Mouse (Mus musculus) megakaryocyte, embryonic 14.5 days (primary cell): ENCODE results near the gene Maml2.

Experiments
- FLI1 ChIP-seq: IDR thresholded peaks from 2 replicates; pipeline ENCODE4 v1.6.1; 2012; ENCODE audit warnings: low read length, inconsistent platforms, mixed read lengths
- GATA1 ChIP-seq: IDR thresholded peaks from 3 replicates; pipeline ENCODE4 v1.6.1; 2012; ENCODE audit warnings: mixed read lengths, low read length, inconsistent platforms, borderline replicate concordance

DNA sequence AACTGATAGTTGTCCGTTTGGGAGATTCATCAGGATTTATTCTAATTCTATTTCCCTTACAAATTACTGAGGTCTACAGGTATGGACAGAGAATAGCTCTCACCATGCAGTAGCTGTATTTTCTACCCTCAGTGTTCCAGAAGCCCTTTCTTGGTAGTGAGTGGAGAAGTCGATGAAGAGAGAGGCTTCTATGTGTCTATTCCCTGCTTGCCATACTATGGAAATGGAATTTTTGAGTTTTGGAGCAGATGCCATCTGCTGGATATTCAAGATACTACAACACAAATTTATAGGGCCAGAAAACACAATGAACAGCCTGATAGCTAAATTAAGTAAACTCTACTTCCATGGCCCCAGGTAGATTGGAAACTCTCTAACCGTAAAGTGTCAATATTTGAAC, 355.2 kb downstream of the Maml2 start:
- TF ChIP-seq GATA1 (no peak), FLI1 (no peak)
